ENCODE assay signal across 22 mouse cellular contexts in genomic region chr15:63687852-63688251, GRCm38 (mm10).
"Had no signal": no experiment of that assay in that cellular context is flagged by ENCODE, and none has a peak within 500 bp of the region (broad histone marks: within the 10 kb centered on the region; RNA-seq: fewer than 3 reads in every experiment).

No protein-coding gene starts in this region.

- H3K4me1 ChIP-seq: heart, embryonic 13.5 days; heart, embryonic 15.5 days had no signal

- H3K36me3 ChIP-seq: heart, embryonic 13.5 days; heart, embryonic 15.5 days; hindbrain, embryonic 13.5 days; hindbrain, embryonic 15.5 days; kidney, embryonic 15.5 days had no signal

- H3K27ac ChIP-seq: heart, adult 2 months; heart, embryonic 13.5 days; heart, embryonic 15.5 days; hindbrain, embryonic 13.5 days; hindbrain, embryonic 15.5 days; hindbrain, postnatal 0 days; kidney, embryonic 15.5 days; kidney, postnatal 0 days; left cerebral cortex, adult 2 months had no signal

- DNase-seq: forebrain, postnatal 0 days; gastrocnemius, postnatal 14 days; gastrocnemius, postnatal 36 days; heart, adult 2 months; heart, postnatal 14 days; heart, postnatal 36 days; kidney, adult 11 months; kidney, adult 2 months; kidney, adult 9 months; kidney, postnatal 14 days; kidney, postnatal 36 days; layer of hippocampus, adult 9-11 months had no signal

- H3K9ac ChIP-seq: forebrain, postnatal 0 days; heart, embryonic 13.5 days; heart, embryonic 15.5 days; hindbrain, embryonic 13.5 days; hindbrain, embryonic 15.5 days; kidney, embryonic 15.5 days had no signal

- ATAC-seq: forebrain, postnatal 0 days; hindbrain, postnatal 0 days; intestine, embryonic 16.5 days had no signal

- H3K9me3 ChIP-seq: heart, embryonic 13.5 days; heart, embryonic 15.5 days; hindbrain, embryonic 13.5 days; hindbrain, embryonic 15.5 days; kidney, embryonic 15.5 days had no signal

- H3K4me3 ChIP-seq: heart, adult 2 months; heart, embryonic 13.5 days; heart, embryonic 15.5 days; hindbrain, embryonic 13.5 days; hindbrain, embryonic 15.5 days; kidney, embryonic 15.5 days; left cerebral cortex, adult 2 months had no signal

- H3K4me2 ChIP-seq: heart, embryonic 11.5 days; heart, embryonic 13.5 days; heart, embryonic 15.5 days; hindbrain, embryonic 13.5 days; hindbrain, embryonic 15.5 days; kidney, embryonic 15.5 days had no signal

- H3K27me3 ChIP-seq: heart, embryonic 13.5 days; heart, embryonic 15.5 days; hindbrain, embryonic 13.5 days; hindbrain, embryonic 15.5 days; kidney, embryonic 15.5 days had no signal
